Mouse (Mus musculus): ENCODE measurements around the gene Mapk8.

GRCm38 (mm10) chr14:33352890-33353289, 94.1 kb downstream of the Mapk8 start:
- TF ChIP-seq CTCF (IDR thresholded peaks at IDR 0.05; ENCODE audit: control insufficient read depth, insufficient read depth, low read length), result no peak
- TF ChIP-seq POLR2A (IDR thresholded peaks at IDR 0.05; ENCODE audit: borderline replicate concordance, control insufficient read depth, low read depth, low read length), result no peak
